Mouse (Mus musculus): ENCODE data around the gene Erc2. TPM values are rescaled to one million over a fixed set of nuclear protein-coding genes. Genes with fewer than 3 reads are reported as not detected.
A peak's percentile ranks its signal among the peaks of the same experiment; 100 is the strongest.

Gene Erc2
- polyA plus RNA-seq, 1 experiment from 2014 or later: 69.7 TPM

DNA sequence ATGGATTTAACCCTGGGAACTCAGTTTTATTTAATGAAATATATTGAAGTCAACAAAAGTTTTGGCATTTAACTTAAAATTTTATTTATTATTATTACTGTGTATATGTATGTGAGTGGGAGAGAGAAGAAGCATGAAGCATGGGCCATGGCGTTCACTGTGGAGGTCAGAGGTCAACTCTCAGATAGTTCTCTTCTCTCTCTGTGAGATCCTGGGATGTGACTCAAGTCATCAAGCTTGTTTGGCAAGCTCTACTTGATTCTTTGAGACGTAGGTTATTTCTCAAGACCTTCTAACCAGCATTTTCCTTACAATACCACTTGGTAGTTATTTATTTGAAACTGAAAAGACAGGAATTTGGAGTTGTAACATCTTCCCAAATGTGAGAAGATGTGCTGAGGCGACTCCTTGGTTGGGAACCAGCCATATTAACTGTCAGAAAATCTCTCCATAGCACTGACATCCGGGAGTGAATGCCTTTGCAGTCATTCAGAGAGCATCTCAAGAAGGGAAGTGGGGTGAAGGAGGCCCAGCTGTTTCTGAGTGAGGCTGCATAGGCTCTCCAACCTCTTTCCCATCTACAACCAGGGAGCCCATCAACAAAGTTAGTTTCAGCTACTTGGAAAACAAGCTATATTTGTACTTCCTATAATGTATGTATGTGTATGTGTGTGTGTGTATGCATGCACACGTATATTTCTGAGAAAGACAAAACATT lies 299.6 kb downstream of the Erc2 start:
- WGBS: 84% methylated on average over 5 of the region's 5 CpGs
- Histone ChIP-seq H3K9ac (replicated peaks) (no peak overlapping the region), H3K4me3 (no peak overlapping the region), H3K27ac (replicated peaks) (no peak overlapping the region), H3K9me3 (no peaks in the 10 kb centered on the region), H3K36me3 (0 out of 2 replicates have a peak, but pooled peaks cover 3% of the 10 kb centered on the region), H3K27me3 (no peaks in the 10 kb centered on the region), H3K4me1 (no peaks in the 10 kb centered on the region), H3K4me2 (replicated peaks) (no peak overlapping the region)
- no peak for ATAC-seq (replicated peaks)

DNA sequence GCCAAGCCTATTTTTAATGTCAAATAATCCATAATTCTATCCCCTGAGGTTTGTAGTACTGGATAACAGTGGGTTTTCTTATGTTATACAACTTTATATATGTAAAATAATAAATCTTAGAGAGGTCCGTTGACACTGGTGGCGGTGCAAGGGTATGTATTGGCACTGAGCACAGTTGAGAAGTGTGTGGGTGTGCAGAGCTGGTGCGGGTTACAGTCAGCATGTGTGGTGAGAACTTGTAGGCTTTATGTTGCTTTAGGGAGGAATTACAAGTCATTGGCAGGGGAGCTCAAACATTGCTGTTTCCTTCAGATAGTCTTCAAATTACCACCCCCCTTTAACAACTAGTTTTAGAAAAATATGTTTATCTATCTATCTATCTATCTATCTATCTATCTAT lies 305.1 kb downstream of the Erc2 start:
- no peaks in the 10 kb centered on the region for H3K27me3 ChIP-seq
- WGBS: 95% methylated on average over 3 of the region's 3 CpGs
- no peak overlapping the region for H3K4me2 ChIP-seq (replicated peaks)
- H3K4me3 ChIP-seq: no peak overlapping the region
- H3K4me1 ChIP-seq: no peaks in the 10 kb centered on the region
- H3K36me3 ChIP-seq: 0 out of 2 replicates have a peak, but pooled peaks cover 3% of the 10 kb centered on the region
- no peak overlapping the region for H3K9ac ChIP-seq (replicated peaks)
- H3K9me3 ChIP-seq: no peaks in the 10 kb centered on the region
- H3K27ac ChIP-seq (replicated peaks): no peak overlapping the region
- ATAC-seq (replicated peaks): no peak

DNA sequence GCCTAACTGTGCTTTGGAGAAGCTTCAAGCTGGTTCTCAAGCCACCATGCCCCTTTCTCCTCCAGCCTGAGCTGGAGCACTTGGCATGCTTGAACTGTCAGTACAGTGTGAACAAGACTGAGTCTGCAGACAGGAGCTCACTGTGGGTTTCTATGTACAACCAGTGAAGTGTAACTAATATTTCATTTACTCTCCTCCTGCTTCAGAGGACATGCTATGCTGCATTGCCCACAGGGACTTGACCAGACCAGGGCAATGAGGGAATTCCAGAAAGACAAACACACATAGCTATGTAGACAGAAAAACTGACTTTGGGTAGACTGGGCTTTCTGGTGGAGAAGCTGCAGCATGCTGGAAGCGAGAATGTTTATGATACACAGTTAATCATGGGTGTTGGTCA lies 311.3 kb downstream of the Erc2 start:
- Histone ChIP-seq H3K4me3 (no peak overlapping the region), H3K4me2 (replicated peaks) (no peak overlapping the region), H3K36me3 (no peaks in the 10 kb centered on the region), H3K27ac (replicated peaks) (no peak overlapping the region), H3K4me1 (no peaks in the 10 kb centered on the region), H3K27me3 (no peaks in the 10 kb centered on the region), H3K9ac (replicated peaks) (no peak overlapping the region), H3K9me3 (no peaks in the 10 kb centered on the region)
- WGBS: 79% methylated on average over 1 of the region's 1 CpGs
- ATAC-seq (replicated peaks): 0 out of 2 replicates have a peak, but pooled peaks have one; percentile 26

DNA sequence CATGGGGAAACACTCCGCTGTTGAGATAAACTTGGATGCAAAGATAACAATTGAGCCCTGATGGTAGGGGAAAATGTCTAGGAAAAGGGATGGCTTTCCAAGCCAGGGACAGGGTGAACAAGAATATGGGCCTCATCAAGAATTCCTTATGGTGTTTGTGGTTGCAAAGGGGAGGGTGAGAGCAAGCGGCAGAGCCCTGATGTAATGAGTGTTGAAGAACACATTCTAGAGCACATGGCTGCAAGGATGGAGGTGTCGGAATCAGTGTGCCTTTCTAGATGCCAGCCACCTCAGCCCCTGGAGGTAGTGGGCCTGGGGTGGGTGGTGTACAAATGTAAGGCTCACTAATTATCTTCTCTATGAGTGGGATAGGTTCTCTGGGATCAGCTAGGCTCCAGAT lies 313.5 kb downstream of the Erc2 start:
- H3K4me2 ChIP-seq (replicated peaks): no peak overlapping the region
- H3K4me1 ChIP-seq: no peaks in the 10 kb centered on the region
- H3K4me3 ChIP-seq: no peak overlapping the region
- H3K27me3 ChIP-seq: no peaks in the 10 kb centered on the region
- WGBS: 97% methylated on average over 3 of the region's 3 CpGs
- H3K36me3 ChIP-seq: no peaks in the 10 kb centered on the region
- H3K9ac ChIP-seq (replicated peaks): no peak overlapping the region
- no peaks in the 10 kb centered on the region for H3K9me3 ChIP-seq
- H3K27ac ChIP-seq (replicated peaks): no peak overlapping the region
- ATAC-seq (replicated peaks): no peak

DNA sequence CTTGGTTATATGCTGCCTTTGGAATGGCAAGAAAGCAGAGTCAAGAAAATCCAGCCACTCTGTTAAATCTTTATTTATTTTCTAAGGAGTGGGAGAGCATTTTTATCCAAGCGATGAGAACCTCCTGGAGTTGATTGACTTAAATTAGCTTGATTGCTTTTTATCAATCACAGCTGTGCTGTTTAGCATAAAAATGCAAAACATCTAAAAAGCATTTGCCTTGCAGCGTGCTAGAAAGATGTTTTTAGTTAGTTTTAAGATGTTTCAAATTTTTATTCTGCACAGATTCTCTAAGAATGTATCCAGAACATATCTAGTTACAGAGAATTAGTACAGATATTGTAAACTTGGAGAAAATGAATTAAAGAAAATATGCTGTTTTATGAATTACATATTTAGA lies 315.7 kb downstream of the Erc2 start:
- WGBS: 41% methylated on average over 2 of the region's 2 CpGs
- no peak overlapping the region for H3K27ac ChIP-seq (replicated peaks)
- no peaks in the 10 kb centered on the region for H3K9me3 ChIP-seq
- no peaks in the 10 kb centered on the region for H3K4me1 ChIP-seq
- no peak overlapping the region for H3K4me2 ChIP-seq (replicated peaks)
- no peak overlapping the region for H3K4me3 ChIP-seq
- no peaks in the 10 kb centered on the region for H3K27me3 ChIP-seq
- no peak overlapping the region for H3K9ac ChIP-seq (replicated peaks)
- no peaks in the 10 kb centered on the region for H3K36me3 ChIP-seq
- ATAC-seq (replicated peaks): no peak

DNA sequence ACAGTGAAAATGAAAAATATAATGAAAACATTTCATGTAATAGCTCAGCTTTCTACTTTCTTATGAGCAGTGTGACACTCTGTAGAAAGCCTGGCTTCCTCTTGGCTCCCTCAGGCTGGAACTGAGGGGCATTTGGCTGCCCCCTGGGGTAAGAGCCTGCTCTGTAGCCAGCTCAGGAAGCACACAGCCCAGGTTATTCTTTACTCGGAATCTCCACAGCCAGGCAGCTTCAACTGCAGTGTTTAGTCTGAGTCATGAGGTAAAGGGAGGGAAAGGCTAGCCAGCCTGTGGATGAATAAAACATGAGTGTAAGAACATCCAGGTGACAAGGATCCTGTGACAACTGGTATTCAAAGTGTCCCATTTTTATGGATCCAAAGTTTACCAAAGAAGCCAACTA lies 323.0 kb downstream of the Erc2 start:
- ATAC-seq (replicated peaks): no peak
- Histone ChIP-seq H3K4me3 (no peak overlapping the region), H3K4me2 (replicated peaks) (no peak overlapping the region), H3K4me1 (no peaks in the 10 kb centered on the region), H3K9me3 (no peaks in the 10 kb centered on the region), H3K9ac (replicated peaks) (no peak overlapping the region), H3K27me3 (no peaks in the 10 kb centered on the region), H3K36me3 (no peaks in the 10 kb centered on the region), H3K27ac (replicated peaks) (no peak overlapping the region)
- WGBS: 27% methylated on average over 1 of the region's 1 CpGs

DNA sequence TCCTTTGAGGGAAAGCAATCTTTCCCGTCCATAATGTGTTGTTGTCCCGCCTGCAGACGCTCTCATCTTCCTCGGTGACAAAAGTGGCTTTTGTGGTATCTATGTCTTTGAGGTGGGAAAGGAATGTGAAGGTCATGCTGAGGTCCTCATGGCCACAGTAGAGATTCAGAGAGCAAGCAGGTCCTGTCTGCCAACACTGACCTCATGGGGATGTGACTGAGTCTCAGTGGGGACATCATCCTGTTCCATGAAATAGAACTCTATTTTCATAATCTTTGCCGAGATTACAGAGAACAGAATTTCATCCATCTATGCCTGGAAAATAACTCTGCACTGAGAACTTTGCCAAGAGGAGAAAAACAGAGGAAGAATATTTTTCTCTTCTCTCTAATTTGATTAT lies 324.0 kb downstream of the Erc2 start:
- Histone ChIP-seq H3K36me3 (no peaks in the 10 kb centered on the region), H3K27ac (replicated peaks) (no peak overlapping the region), H3K9ac (replicated peaks) (no peak overlapping the region), H3K4me2 (replicated peaks) (no peak overlapping the region), H3K9me3 (no peaks in the 10 kb centered on the region), H3K4me3 (no peak overlapping the region), H3K27me3 (no peaks in the 10 kb centered on the region), H3K4me1 (no peaks in the 10 kb centered on the region)
- WGBS: 80% methylated on average over 5 of the region's 5 CpGs
- no peak for ATAC-seq (replicated peaks)

DNA sequence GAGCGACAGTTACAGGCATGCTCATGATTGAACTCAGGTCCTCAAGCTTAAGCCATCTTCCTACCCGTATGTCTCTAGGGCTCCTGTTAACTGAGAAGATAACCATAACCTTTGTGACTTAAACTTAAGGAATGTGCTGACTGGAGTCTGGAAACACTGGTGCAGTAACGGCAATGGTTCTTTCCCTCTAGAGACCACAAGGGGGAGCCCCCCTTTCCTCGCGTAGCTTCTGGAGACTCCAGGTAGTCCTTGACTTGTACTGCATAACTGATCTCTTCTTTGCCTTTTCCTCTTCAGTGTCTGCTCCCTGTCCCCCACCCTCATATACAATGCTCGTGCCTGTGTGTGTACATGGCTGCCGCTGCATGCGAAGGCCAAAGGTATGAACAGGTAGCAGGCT lies 326.2 kb downstream of the Erc2 start:
- no peak for ATAC-seq (replicated peaks)
- no peak overlapping the region for H3K4me2 ChIP-seq (replicated peaks)
- no peaks in the 10 kb centered on the region for H3K27me3 ChIP-seq
- H3K9ac ChIP-seq (replicated peaks): no peak overlapping the region
- H3K36me3 ChIP-seq: no peaks in the 10 kb centered on the region
- H3K4me3 ChIP-seq: no peak overlapping the region
- no peaks in the 10 kb centered on the region for H3K4me1 ChIP-seq
- 69% methylated on average over 8 of the region's 8 CpGs for WGBS
- H3K9me3 ChIP-seq: no peaks in the 10 kb centered on the region
- H3K27ac ChIP-seq (replicated peaks): no peak overlapping the region

DNA sequence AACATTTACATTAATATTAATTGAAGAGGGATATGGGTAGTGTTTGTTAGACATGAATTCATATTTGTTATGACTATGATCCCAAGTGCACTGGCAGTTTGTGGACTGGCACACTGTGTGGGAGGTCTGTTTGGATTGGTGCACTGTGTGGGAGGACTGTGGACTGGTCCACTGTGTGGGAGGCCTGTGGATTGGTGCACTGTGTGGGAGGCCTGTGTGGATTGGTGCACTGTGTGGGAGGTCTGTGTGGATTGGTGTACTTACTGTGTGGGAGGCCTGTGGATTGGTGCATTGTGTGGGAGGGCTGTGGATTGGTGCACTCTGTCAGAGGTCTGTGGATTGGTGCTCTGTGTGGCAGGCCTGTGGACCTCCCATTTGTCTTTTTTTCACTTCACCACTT lies 331.6 kb downstream of the Erc2 start:
- no peak overlapping the region for H3K4me3 ChIP-seq
- peak; percentile 53; the same call in 1 of the 2 replicates for ATAC-seq (replicated peaks)
- no peaks in the 10 kb centered on the region for H3K36me3 ChIP-seq
- no peaks in the 10 kb centered on the region for H3K27me3 ChIP-seq
- no peaks in the 10 kb centered on the region for H3K9me3 ChIP-seq
- H3K4me1 ChIP-seq: no peaks in the 10 kb centered on the region
- H3K9ac ChIP-seq (replicated peaks): no peak overlapping the region
- no peak overlapping the region for H3K4me2 ChIP-seq (replicated peaks)
- H3K27ac ChIP-seq (replicated peaks): no peak overlapping the region

DNA sequence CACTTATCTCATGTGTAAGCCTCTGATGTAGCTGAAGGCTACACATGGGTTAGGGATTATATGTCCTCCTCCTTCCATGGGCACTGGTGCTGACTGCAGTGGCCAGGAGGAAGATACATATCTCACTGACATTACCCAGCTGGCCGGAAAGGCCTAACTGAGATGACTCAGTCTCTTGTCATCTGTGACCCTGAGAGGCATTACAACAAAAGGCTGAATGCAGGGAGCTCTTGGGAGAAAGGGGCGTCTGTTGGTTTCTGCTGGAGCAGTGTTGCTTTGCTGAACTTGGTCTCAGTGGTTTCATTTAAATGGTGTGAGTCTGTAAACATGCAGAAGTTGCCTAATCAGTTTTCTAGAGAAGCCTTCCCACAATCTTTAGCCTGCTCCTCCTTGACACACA lies 334.6 kb downstream of the Erc2 start:
- no peak overlapping the region for H3K27ac ChIP-seq (replicated peaks)
- no peak overlapping the region for H3K4me3 ChIP-seq
- H3K27me3 ChIP-seq: no peaks in the 10 kb centered on the region
- H3K9me3 ChIP-seq: no peaks in the 10 kb centered on the region
- H3K9ac ChIP-seq (replicated peaks): no peak overlapping the region
- H3K4me1 ChIP-seq: no peaks in the 10 kb centered on the region
- H3K4me2 ChIP-seq (replicated peaks): no peak overlapping the region
- ATAC-seq (replicated peaks): no peak
- 60% methylated on average over 2 of the region's 2 CpGs for WGBS
- H3K36me3 ChIP-seq: no peaks in the 10 kb centered on the region

DNA sequence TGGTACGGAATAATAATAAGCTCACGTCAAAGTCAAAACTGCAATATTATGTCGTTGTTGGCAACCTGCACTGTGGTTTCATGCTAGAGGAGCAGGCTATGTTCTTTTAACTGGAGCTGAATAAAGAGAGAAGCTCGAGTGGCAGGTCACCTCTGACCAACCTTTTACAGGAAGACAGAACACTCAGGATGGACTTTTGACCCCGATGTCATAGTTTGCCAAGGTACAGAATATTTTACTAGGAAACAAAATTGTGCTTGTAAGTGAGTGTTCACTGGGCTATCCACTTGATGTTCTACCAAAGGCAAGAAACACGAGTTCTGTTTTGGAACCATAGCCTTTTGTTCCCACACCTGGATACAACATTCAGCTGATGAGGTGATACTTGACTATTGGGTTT lies 351.5 kb downstream of the Erc2 start:
- H3K4me1 ChIP-seq: no peaks in the 10 kb centered on the region
- no peaks in the 10 kb centered on the region for H3K9me3 ChIP-seq
- ATAC-seq (replicated peaks): no peak
- WGBS: 92% methylated on average over 6 of the region's 6 CpGs
- no peak overlapping the region for H3K4me3 ChIP-seq
- no peak overlapping the region for H3K4me2 ChIP-seq (replicated peaks)
- no peak overlapping the region for H3K27ac ChIP-seq (replicated peaks)
- H3K27me3 ChIP-seq: no peaks in the 10 kb centered on the region
- H3K9ac ChIP-seq (replicated peaks): no peak overlapping the region
- no peaks in the 10 kb centered on the region for H3K36me3 ChIP-seq

DNA sequence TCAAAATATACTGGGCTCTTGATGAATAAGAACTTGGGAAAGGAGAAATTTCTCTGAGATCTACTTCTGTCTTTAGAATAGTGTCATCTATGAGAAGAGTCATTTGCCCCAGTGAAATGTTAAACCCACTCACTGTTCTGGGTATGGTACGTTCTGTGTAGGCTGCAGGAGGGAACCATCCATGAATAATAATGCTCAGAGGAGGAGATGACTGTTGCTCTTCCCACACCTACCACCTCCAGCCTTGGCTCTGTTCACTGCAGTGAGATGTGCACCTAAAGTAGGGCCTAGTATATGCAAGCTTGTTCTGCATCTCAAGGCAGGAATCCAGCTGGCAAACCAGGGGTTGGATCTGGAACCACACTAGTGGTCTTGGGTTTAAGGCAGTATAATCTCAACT lies 353.4 kb downstream of the Erc2 start:
- Histone ChIP-seq H3K36me3 (no peaks in the 10 kb centered on the region), H3K9ac (replicated peaks) (no peak overlapping the region), H3K27ac (replicated peaks) (no peak overlapping the region), H3K27me3 (no peaks in the 10 kb centered on the region), H3K4me1 (no peaks in the 10 kb centered on the region), H3K4me3 (no peak overlapping the region), H3K9me3 (no peaks in the 10 kb centered on the region), H3K4me2 (replicated peaks) (no peak overlapping the region)
- 84% methylated on average over 1 of the region's 1 CpGs for WGBS
- no peak for ATAC-seq (replicated peaks)

DNA sequence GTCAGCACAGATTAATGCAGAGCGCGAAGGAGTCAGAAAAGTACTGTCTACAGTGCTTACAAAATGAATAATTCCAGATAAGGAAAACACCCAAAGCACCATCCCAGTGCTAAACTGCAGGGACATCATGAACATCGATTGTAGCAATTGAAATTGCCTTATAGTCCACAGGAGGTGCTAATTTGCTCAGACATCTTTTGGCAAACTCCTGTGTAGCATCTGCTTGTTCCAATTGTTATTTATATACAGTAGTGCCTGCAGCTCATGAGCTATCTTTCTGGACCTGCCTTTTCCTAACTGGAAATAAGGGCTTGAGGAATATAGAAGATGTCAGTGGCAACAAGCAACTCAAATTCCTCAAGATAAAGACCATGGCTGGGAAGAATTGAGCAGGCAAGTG lies 362.5 kb downstream of the Erc2 start:
- WGBS: 84% methylated on average over 3 of the region's 3 CpGs
- H3K4me1 ChIP-seq: no peaks in the 10 kb centered on the region
- no peaks in the 10 kb centered on the region for H3K27me3 ChIP-seq
- H3K27ac ChIP-seq (replicated peaks): no peak overlapping the region
- no peaks in the 10 kb centered on the region for H3K9me3 ChIP-seq
- no peak for ATAC-seq (replicated peaks)
- H3K4me3 ChIP-seq: no peak overlapping the region
- H3K9ac ChIP-seq (replicated peaks): no peak overlapping the region
- H3K36me3 ChIP-seq: no peaks in the 10 kb centered on the region
- no peak overlapping the region for H3K4me2 ChIP-seq (replicated peaks)

All from forebrain, embryonic 15.5 days (tissue).